ENCODE assay signal across 8 mouse cellular contexts in the genomic region with DNA sequence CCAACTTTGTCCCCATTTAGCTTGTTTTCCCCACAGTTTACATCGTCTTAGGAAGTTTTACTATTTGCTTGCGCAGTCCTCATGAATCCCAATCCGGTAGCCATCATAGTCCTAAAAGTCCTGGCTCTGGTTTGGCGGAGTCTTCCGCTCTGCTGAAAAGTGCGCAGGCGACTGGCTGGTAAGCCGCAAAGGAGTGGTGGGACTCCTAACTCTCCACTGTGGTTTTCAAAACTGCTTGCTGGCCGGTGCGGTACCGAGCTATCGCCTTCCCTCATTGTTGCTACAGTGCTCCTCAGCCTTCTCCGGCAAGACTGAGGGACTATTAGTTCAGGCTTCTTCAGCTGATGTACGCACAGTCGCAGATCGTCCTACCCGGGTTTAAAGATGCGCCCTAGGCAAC. TPM values are rescaled to one million over a fixed set of nuclear protein-coding genes. Genes with fewer than 3 reads are reported as not detected.
DNase-seq lines count a peak whose midpoint lies in the region; ATAC-seq and TF ChIP-seq lines count a peak whose summit lies in the region.
"Had no signal": no experiment of that assay in that cellular context is flagged by ENCODE, and none has a peak within 500 bp of the region (broad histone marks: within the 10 kb centered on the region; RNA-seq: fewer than 3 reads in every experiment).

No protein-coding gene starts in this region.

- TF ChIP-seq CTCF in lung, embryonic 14.5 days (IDR thresholded peaks at IDR 0.05; ENCODE audit: low read depth), result no peak
- no peak for TF ChIP-seq CTCF in hindbrain, postnatal 0 days (IDR thresholded peaks at IDR 0.05; ENCODE audit: low read depth)

- ATAC-seq in lung, embryonic 14.5 days (ENCODE audit: insufficient read depth), result no peak
- no peak for ATAC-seq in hindbrain, postnatal 0 days
- no peak for ATAC-seq in neural tube, embryonic 12.5 days (ENCODE audit: low FRiP score, low read depth)

- WGBS in lung, embryonic 14.5 days, result 15% methylated on average over 18 of the region's 18 CpGs
- 6% methylated on average over 18 of the region's 18 CpGs for WGBS in embryonic facial prominence, embryonic 10.5 days
- 16% methylated on average over 18 of the region's 18 CpGs for WGBS in hindbrain, postnatal 0 days
- 7% methylated on average over 18 of the region's 18 CpGs for WGBS in neural tube, embryonic 12.5 days

- no peak for DNase-seq in lung, embryonic 14.5 days
- no peak for DNase-seq in lung, postnatal 36 days
- DNase-seq in embryonic facial prominence, embryonic 10.5 days (ENCODE audit: low spot score), result peak; percentile 38
- DNase-seq in hindbrain, postnatal 0 days (ENCODE audit: low spot score), result peak; percentile 28
- no peak for DNase-seq in layer of hippocampus, postnatal 36 days
- no peak for DNase-seq in layer of hippocampus, adult 9-11 months

- no peaks in the 10 kb centered on the region for H3K4me1 ChIP-seq in lung, embryonic 14.5 days (ENCODE audit: insufficient read depth)
- H3K4me1 ChIP-seq in embryonic facial prominence, embryonic 10.5 days, result peaks cover 40% of the 10 kb centered on the region
- H3K4me1 ChIP-seq in hindbrain, postnatal 0 days (ENCODE audit: insufficient read depth, low read length), result 0 out of 2 replicates have a peak, but pooled peaks cover 3% of the 10 kb centered on the region
- peaks cover 53% of the 10 kb centered on the region for H3K4me1 ChIP-seq in neural tube, embryonic 12.5 days

- H3K4me3 ChIP-seq in lung, embryonic 14.5 days (ENCODE audit: low read depth, low read length), result peak overlapping the region; percentile 59
- peak overlapping the region; percentile 67; the same call in 1 of the 2 replicates for H3K4me3 ChIP-seq in embryonic facial prominence, embryonic 10.5 days
- peak overlapping the region; percentile 67 for H3K4me3 ChIP-seq in hindbrain, postnatal 0 days (ENCODE audit: low read length)
- H3K4me3 ChIP-seq in neural tube, embryonic 12.5 days, result peak overlapping the region; percentile 9
- H3K4me3 ChIP-seq: myocyte had no signal

- peaks cover 15% of the 10 kb centered on the region; the same call in 1 of the 2 replicates for H3K36me3 ChIP-seq in lung, embryonic 14.5 days (ENCODE audit: insufficient read depth)
- H3K36me3 ChIP-seq in embryonic facial prominence, embryonic 10.5 days (replicated peaks), result no peaks in the 10 kb centered on the region
- no peaks in the 10 kb centered on the region for H3K36me3 ChIP-seq in hindbrain, postnatal 0 days (ENCODE audit: insufficient read depth, low read length)
- no peaks in the 10 kb centered on the region for H3K36me3 ChIP-seq in neural tube, embryonic 12.5 days

- no peaks in the 10 kb centered on the region for H3K9me3 ChIP-seq in lung, embryonic 14.5 days (ENCODE audit: low read depth, low read length)
- no peaks in the 10 kb centered on the region for H3K9me3 ChIP-seq in embryonic facial prominence, embryonic 10.5 days
- H3K9me3 ChIP-seq in hindbrain, postnatal 0 days (ENCODE audit: low read length), result no peaks in the 10 kb centered on the region
- H3K9me3 ChIP-seq in neural tube, embryonic 12.5 days, result no peaks in the 10 kb centered on the region

- H3K9ac ChIP-seq in lung, embryonic 14.5 days, result peak overlapping the region; percentile 87
- peak overlapping the region; percentile 30; the same call in 1 of the 2 replicates for H3K9ac ChIP-seq in hindbrain, postnatal 0 days (replicated peaks; ENCODE audit: low read length)
- H3K9ac ChIP-seq in neural tube, embryonic 12.5 days, result no peak overlapping the region

- peaks cover 71% of the 10 kb centered on the region for H3K27me3 ChIP-seq in lung, embryonic 14.5 days (ENCODE audit: insufficient read depth, low read length)
- peaks cover 97% of the 10 kb centered on the region for H3K27me3 ChIP-seq in embryonic facial prominence, embryonic 10.5 days (replicated peaks; ENCODE audit: low read depth, poor library complexity, severe bottlenecking)
- H3K27me3 ChIP-seq in hindbrain, postnatal 0 days (ENCODE audit: insufficient read depth, low read length), result peaks cover 23% of the 10 kb centered on the region
- H3K27me3 ChIP-seq in neural tube, embryonic 12.5 days (replicated peaks), result peaks cover 67% of the 10 kb centered on the region

- H3K27ac ChIP-seq in lung, embryonic 14.5 days (ENCODE audit: low read depth), result no peak overlapping the region
- H3K27ac ChIP-seq in embryonic facial prominence, embryonic 10.5 days (replicated peaks), result no peak overlapping the region
- H3K27ac ChIP-seq in hindbrain, postnatal 0 days, result peak overlapping the region; percentile 51
- H3K27ac ChIP-seq in neural tube, embryonic 12.5 days, result no peak overlapping the region

- H3K4me2 ChIP-seq in lung, embryonic 14.5 days, result peak overlapping the region; percentile 62
- peak overlapping the region; percentile 62 for H3K4me2 ChIP-seq in hindbrain, postnatal 0 days (ENCODE audit: low read depth, low read length)
- H3K4me2 ChIP-seq in neural tube, embryonic 12.5 days (replicated peaks), result peak overlapping the region; percentile 76

RNA-seq across cellular contexts. Expression of a gene that starts 6.4 kb away (rescaled TPM):
- 8.7 and 10.0 TPM in 2 replicates for polyA plus RNA-seq in lung, embryonic 14.5 days (2014; fragmentation: Nextera tagmentation; extraction: Ambion mirVana)
- polyA plus RNA-seq in embryonic facial prominence, embryonic 10.5 days (2016; fragmentation: Nextera tagmentation; extraction: Ambion mirVana), result 0.72 and 1.2 TPM in 2 replicates
- total RNA-seq in hindbrain, postnatal 0 days (2014; rRNA removed), result 69.9 and 83.6 TPM in 2 replicates
- polyA plus RNA-seq in hindbrain, postnatal 0 days (2015; fragmentation: Nextera tagmentation; extraction: Ambion mirVana), result 6.2 and 8.2 TPM in 2 replicates
- 5.0 and 6.9 TPM in 2 replicates for polyA plus RNA-seq in neural tube, embryonic 12.5 days (2016; fragmentation: Nextera tagmentation; extraction: Ambion mirVana)
- total RNA-seq in layer of hippocampus, postnatal 36 days (2021), result under 1 TPM in 1 of 2 experiments, not detected in 1; 0.20 TPM
- polyA plus RNA-seq: myocyte had no signal

Comparison
In these comparisons a context has a peak if more than half of its experiments do, and no peak if none do; other contexts are left out.
1. DNase-seq: peak in embryonic facial prominence, embryonic 10.5 days (single experiment) and hindbrain, postnatal 0 days (single experiment); none in lung, embryonic 14.5 days (single experiment), lung, postnatal 36 days (single experiment), layer of hippocampus, postnatal 36 days (0 of 2) and layer of hippocampus, adult 9-11 months (single experiment).
2. H3K4me3 ChIP-seq: peak in every context shown above with its lines; median percentile 67 in embryonic facial prominence, embryonic 10.5 days; 67 in hindbrain, postnatal 0 days; 59 in lung, embryonic 14.5 days; 9 in neural tube, embryonic 12.5 days.
3. Peak in every context shown above with its lines, with median percentiles within 50 percentile points of each other: H3K4me2 ChIP-seq.